Mouse (Mus musculus): ENCODE results near the gene Syt10.
"Not testable (repeated sequence)": the region's sequence is repeated elsewhere in the genome, so short reads cannot be mapped to it uniquely, and the experiment has no call there.

Syt10 gene

GRCm38 (mm10) chr15:89841364-89842017, at the start of gene Syt10:
TSS of gene Syt10 (minus strand) at chr15:89841860.
- DNase-seq (ENCODE audit: low spot score in 2 of 2) = no peak

- DNase-seq (ENCODE audit: low spot score in 2 of 2) = no peak
Observed at GRCm38 (mm10) chr15:89883799-89884198, 42.1 kb upstream of the Syt10 start.

DNA sequence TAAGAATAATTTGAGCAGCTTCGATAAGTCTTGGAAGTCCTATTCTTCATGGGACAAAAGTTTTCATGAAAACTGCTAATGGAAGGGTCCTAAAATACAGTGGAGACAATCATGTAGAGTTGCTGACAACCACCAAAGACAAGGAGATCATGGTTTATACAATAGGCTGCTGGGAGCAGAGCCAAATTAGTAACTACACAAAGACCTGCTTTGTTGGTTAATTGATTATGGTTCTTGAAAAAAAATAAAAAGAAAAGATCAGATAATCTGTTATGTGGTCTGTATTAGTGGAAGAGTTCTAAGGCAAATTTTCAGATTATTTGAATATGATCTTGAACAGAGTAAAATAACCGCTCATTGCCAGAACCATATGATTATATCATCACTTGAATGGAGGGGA, 37.3 kb upstream of the Syt10 start:
- DNase-seq (ENCODE audit: low spot score in 2 of 2) = no peak

- no peak for DNase-seq (ENCODE audit: low spot score in 2 of 2)
Observed at GRCm38 (mm10) chr15:89816098-89816497, 25.6 kb downstream of the Syt10 start.

- DNase-seq (ENCODE audit: low spot score in 2 of 2) = no peak
Observed at GRCm38 (mm10) chr15:89804478-89804877, 37.2 kb downstream of the Syt10 start.

DNA sequence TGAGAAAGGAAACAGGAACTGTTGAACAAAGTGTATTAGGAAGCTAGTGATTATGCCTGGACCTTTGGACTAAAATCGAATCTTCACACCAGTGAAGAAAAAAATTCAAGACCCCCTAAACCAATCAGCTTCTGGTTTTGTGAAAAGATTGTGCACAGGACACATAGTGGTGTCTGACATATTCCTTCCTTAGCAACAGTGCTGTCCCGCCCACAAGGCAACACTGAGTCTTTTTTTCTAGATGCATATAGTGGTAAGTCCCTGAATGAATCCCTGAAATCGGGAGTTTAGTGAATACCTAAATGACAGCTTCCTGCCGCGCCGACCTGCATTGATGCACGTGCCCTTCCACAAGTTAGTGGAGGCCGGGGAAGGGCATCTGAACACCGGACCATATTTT, 61.7 kb downstream of the Syt10 start:
- no peak for DNase-seq (ENCODE audit: low spot score in 2 of 2)

GRCm38 (mm10) chr15:89766016-89766415, 75.6 kb downstream of the Syt10 start:
- DNase-seq (ENCODE audit: low spot score in 2 of 2) = not testable (repeated sequence)

- no peak for DNase-seq (ENCODE audit: low spot score in 2 of 2)
Observed at GRCm38 (mm10) chr15:89733611-89734010, 108.0 kb downstream of the Syt10 start.

All from spleen, postnatal 4 days (tissue).